Mouse (Mus musculus): ENCODE data around the gene Ulk4. TPM values are rescaled to one million over a fixed set of nuclear protein-coding genes. Genes with fewer than 3 reads are reported as not detected.

Ulk4 gene
- polyA plus RNA-seq, 1 experiment from 2014 or later = 166 TPM

- no peaks in the 10 kb centered on the region for H3K27me3 ChIP-seq (ENCODE audit: control insufficient read depth, insufficient read depth, low read length)
- no peak overlapping the region for H3K9ac ChIP-seq (ENCODE audit: low read depth, low read length)
- no peak for ATAC-seq (ENCODE audit: low FRiP score, low TSS enrichment)
- H3K27ac ChIP-seq (ENCODE audit: low read depth, low read length) = no peak overlapping the region
- H3K4me2 ChIP-seq (replicated peaks; ENCODE audit: low read depth, low read length) = no peak overlapping the region
- 63% methylated on average over 11 of the region's 11 CpGs for WGBS
- H3K36me3 ChIP-seq (ENCODE audit: control insufficient read depth, insufficient read depth, low read length) = no peaks in the 10 kb centered on the region
- H3K9me3 ChIP-seq (ENCODE audit: control insufficient read depth, low read length) = no peaks in the 10 kb centered on the region
- H3K4me1 ChIP-seq (ENCODE audit: control insufficient read depth, insufficient read depth, low read length) = no peaks in the 10 kb centered on the region
- no peak overlapping the region for H3K4me3 ChIP-seq (ENCODE audit: low read length)
Measured at GRCm38 (mm10) chr9:121015810-121016502, 261.0 kb downstream of the Ulk4 start.

- H3K4me3 ChIP-seq (ENCODE audit: low read length) = no peak overlapping the region
- WGBS = 54% methylated on average over 4 of the region's 4 CpGs
- H3K4me1 ChIP-seq (ENCODE audit: control insufficient read depth, insufficient read depth, low read length) = 0 out of 2 replicates have a peak, but pooled peaks cover 4% of the 10 kb centered on the region
- no peak overlapping the region for H3K9ac ChIP-seq (ENCODE audit: low read depth, low read length)
- H3K36me3 ChIP-seq (ENCODE audit: control insufficient read depth, insufficient read depth, low read length) = no peaks in the 10 kb centered on the region
- no peak overlapping the region for H3K27ac ChIP-seq (ENCODE audit: low read depth, low read length)
- H3K27me3 ChIP-seq (ENCODE audit: control insufficient read depth, insufficient read depth, low read length) = no peaks in the 10 kb centered on the region
- no peaks in the 10 kb centered on the region for H3K9me3 ChIP-seq (ENCODE audit: control insufficient read depth, low read length)
- no peak for ATAC-seq (ENCODE audit: low FRiP score, low TSS enrichment)
- H3K4me2 ChIP-seq (replicated peaks; ENCODE audit: low read depth, low read length) = no peak overlapping the region
Measured at GRCm38 (mm10) chr9:121011540-121011939, 265.5 kb downstream of the Ulk4 start.

GRCm38 (mm10) chr9:121010544-121010943 is 266.5 kb downstream of the Ulk4 start:
- no peak overlapping the region for H3K27ac ChIP-seq (ENCODE audit: low read depth, low read length)
- no peaks in the 10 kb centered on the region for H3K36me3 ChIP-seq (ENCODE audit: control insufficient read depth, insufficient read depth, low read length)
- H3K4me1 ChIP-seq (ENCODE audit: control insufficient read depth, insufficient read depth, low read length) = 0 out of 2 replicates have a peak, but pooled peaks cover 4% of the 10 kb centered on the region
- no peak for ATAC-seq (ENCODE audit: low FRiP score, low TSS enrichment)
- 55% methylated on average over 3 of the region's 3 CpGs for WGBS
- no peak overlapping the region for H3K4me2 ChIP-seq (replicated peaks; ENCODE audit: low read depth, low read length)
- no peak overlapping the region for H3K9ac ChIP-seq (ENCODE audit: low read depth, low read length)
- H3K9me3 ChIP-seq (ENCODE audit: control insufficient read depth, low read length) = no peaks in the 10 kb centered on the region
- H3K27me3 ChIP-seq (ENCODE audit: control insufficient read depth, insufficient read depth, low read length) = no peaks in the 10 kb centered on the region
- H3K4me3 ChIP-seq (ENCODE audit: low read length) = no peak overlapping the region

GRCm38 (mm10) chr9:121005961-121006360 is 271.0 kb downstream of the Ulk4 start:
- H3K27me3 ChIP-seq (ENCODE audit: control insufficient read depth, insufficient read depth, low read length) = no peaks in the 10 kb centered on the region
- no peak overlapping the region for H3K4me3 ChIP-seq (ENCODE audit: low read length)
- no peak for ATAC-seq (ENCODE audit: low FRiP score, low TSS enrichment)
- WGBS = 72% methylated on average over 7 of the region's 7 CpGs
- no peak overlapping the region for H3K27ac ChIP-seq (ENCODE audit: low read depth, low read length)
- peaks cover 13% of the 10 kb centered on the region for H3K4me1 ChIP-seq (ENCODE audit: control insufficient read depth, insufficient read depth, low read length)
- H3K9me3 ChIP-seq (ENCODE audit: control insufficient read depth, low read length) = no peaks in the 10 kb centered on the region
- H3K4me2 ChIP-seq (replicated peaks; ENCODE audit: low read depth, low read length) = no peak overlapping the region
- H3K9ac ChIP-seq (ENCODE audit: low read depth, low read length) = no peak overlapping the region
- no peaks in the 10 kb centered on the region for H3K36me3 ChIP-seq (ENCODE audit: control insufficient read depth, insufficient read depth, low read length)

GRCm38 (mm10) chr9:121001681-121002540 is 275.1 kb downstream of the Ulk4 start:
- 62% methylated on average over 15 of the region's 15 CpGs for WGBS
- no peak for ATAC-seq (ENCODE audit: low FRiP score, low TSS enrichment)
- Histone ChIP-seq H3K36me3 (ENCODE audit: control insufficient read depth, insufficient read depth, low read length) (no peaks in the 10 kb centered on the region), H3K4me1 (ENCODE audit: control insufficient read depth, insufficient read depth, low read length) (peaks cover 8% of the 10 kb centered on the region), H3K27ac (ENCODE audit: low read depth, low read length) (no peak overlapping the region), H3K4me3 (ENCODE audit: low read length) (no peak overlapping the region), H3K9ac (ENCODE audit: low read depth, low read length) (no peak overlapping the region), H3K27me3 (ENCODE audit: control insufficient read depth, insufficient read depth, low read length) (no peaks in the 10 kb centered on the region), H3K9me3 (ENCODE audit: control insufficient read depth, low read length) (no peaks in the 10 kb centered on the region), H3K4me2 (replicated peaks; ENCODE audit: low read depth, low read length) (no peak overlapping the region)

GRCm38 (mm10) chr9:121000641-121001320 is 276.2 kb downstream of the Ulk4 start:
- H3K4me2 ChIP-seq (replicated peaks; ENCODE audit: low read depth, low read length) = no peak overlapping the region
- no peaks in the 10 kb centered on the region for H3K36me3 ChIP-seq (ENCODE audit: control insufficient read depth, insufficient read depth, low read length)
- 71% methylated on average over 7 of the region's 7 CpGs for WGBS
- H3K9me3 ChIP-seq (ENCODE audit: control insufficient read depth, low read length) = no peaks in the 10 kb centered on the region
- peaks cover 8% of the 10 kb centered on the region for H3K4me1 ChIP-seq (ENCODE audit: control insufficient read depth, insufficient read depth, low read length)
- H3K27ac ChIP-seq (ENCODE audit: low read depth, low read length) = no peak overlapping the region
- ATAC-seq (ENCODE audit: low FRiP score, low TSS enrichment) = no peak
- no peak overlapping the region for H3K9ac ChIP-seq (ENCODE audit: low read depth, low read length)
- H3K4me3 ChIP-seq (ENCODE audit: low read length) = no peak overlapping the region
- no peaks in the 10 kb centered on the region for H3K27me3 ChIP-seq (ENCODE audit: control insufficient read depth, insufficient read depth, low read length)

- no peak overlapping the region for H3K27ac ChIP-seq (ENCODE audit: low read depth, low read length)
- no peak for ATAC-seq (ENCODE audit: low FRiP score, low TSS enrichment)
- H3K36me3 ChIP-seq (ENCODE audit: control insufficient read depth, insufficient read depth, low read length) = no peaks in the 10 kb centered on the region
- no peak overlapping the region for H3K4me3 ChIP-seq (ENCODE audit: low read length)
- H3K4me2 ChIP-seq (replicated peaks; ENCODE audit: low read depth, low read length) = no peak overlapping the region
- peaks cover 20% of the 10 kb centered on the region for H3K4me1 ChIP-seq (ENCODE audit: control insufficient read depth, insufficient read depth, low read length)
- no peaks in the 10 kb centered on the region for H3K27me3 ChIP-seq (ENCODE audit: control insufficient read depth, insufficient read depth, low read length)
- 64% methylated on average over 11 of the region's 11 CpGs for WGBS
- H3K9ac ChIP-seq (ENCODE audit: low read depth, low read length) = no peak overlapping the region
- no peaks in the 10 kb centered on the region for H3K9me3 ChIP-seq (ENCODE audit: control insufficient read depth, low read length)
Measured at GRCm38 (mm10) chr9:120998696-120999095, 278.3 kb downstream of the Ulk4 start.

- ATAC-seq (ENCODE audit: low FRiP score, low TSS enrichment) = no peak
- WGBS = 43% methylated on average over 15 of the region's 15 CpGs
- H3K9me3 ChIP-seq (ENCODE audit: control insufficient read depth, low read length) = no peaks in the 10 kb centered on the region
Measured at GRCm38 (mm10) chr9:120994223-120995155, 282.5 kb downstream of the Ulk4 start.

More at GRCm38 (mm10) chr9:120994223-120995155, 282.5 kb downstream of the Ulk4 start:
- Histone ChIP-seq H3K4me2 (replicated peaks; ENCODE audit: low read depth, low read length) (no peak overlapping the region), H3K27ac (ENCODE audit: low read depth, low read length) (no peak overlapping the region), H3K4me3 (ENCODE audit: low read length) (no peak overlapping the region), H3K9ac (ENCODE audit: low read depth, low read length) (no peak overlapping the region), H3K27me3 (ENCODE audit: control insufficient read depth, insufficient read depth, low read length) (no peaks in the 10 kb centered on the region), H3K4me1 (ENCODE audit: control insufficient read depth, insufficient read depth, low read length) (peaks cover 22% of the 10 kb centered on the region), H3K36me3 (ENCODE audit: control insufficient read depth, insufficient read depth, low read length) (no peaks in the 10 kb centered on the region)
